Mouse (Mus musculus) kidney, adult 2 months (tissue): Measurements from ENCODE around the gene Pkp4.

Experiments used
- CTCF ChIP-seq: fragments of 200-500 bp; conservative IDR thresholded peaks from 2 replicates; pipeline ENCODE4 v1.5.1; 2011; ENCODE audit warnings: low read depth, mild to moderate bottlenecking, control low read depth, low read length, moderate library complexity, mixed read lengths; ENCODE audit not compliant: insufficient read depth, insufficient read length
- POLR2A ChIP-seq: fragments of 200-500 bp; IDR thresholded peaks from one replicate; pipeline ENCODE4 v1.6.1; 2011; ENCODE audit warnings: low read depth, low read length, control low read depth

GRCm38 (mm10) chr2:59160605-59160963 is at the start of gene Pkp4, which contains the start of gene Ccdc148:
- no peak for TF ChIP-seq CTCF
- no peak for TF ChIP-seq POLR2A
